Mouse (Mus musculus) bone marrow, adult 2 months (tissue): Measurements from ENCODE around the gene Gosr1.

Experiments used
- CTCF ChIP-seq: fragments of 200-500 bp; IDR thresholded peaks from 2 replicates; pipeline ENCODE4 v1.5.1; 2011; ENCODE audit warnings: low read length, control low read depth; ENCODE audit not compliant: control insufficient read depth, insufficient read depth
- POLR2A ChIP-seq: fragments of 200-500 bp; IDR thresholded peaks from 2 replicates; pipeline ENCODE4 v1.6.1; 2011; ENCODE audit warnings: low read depth, mild to moderate bottlenecking, control low read depth, low read length, borderline replicate concordance; ENCODE audit not compliant: control insufficient read depth

- no peak for TF ChIP-seq CTCF
- no peak for TF ChIP-seq POLR2A
Measured at GRCm38 (mm10) chr11:76695810-76696209, 67.6 kb downstream of the Gosr1 start.
